Mouse (Mus musculus) forebrain, embryonic 14.5 days (tissue): ENCODE measurements around the gene Carnmt1. TPM values are rescaled to one million over a fixed set of nuclear protein-coding genes. Genes with fewer than 3 reads are reported as not detected.
A peak's percentile ranks its signal among the peaks of the same experiment; 100 is the strongest.

Experiments used
- ATAC-seq: fragments of 200-750 bp; cut with Nextera tagmentation; 2 replicates; pipeline ENCODE4 v1.8.0; 2017; ENCODE audit warnings: mild to moderate bottlenecking, moderate library complexity
- DNase-seq: peaks from one replicate; pipeline ENCODE4 v3.0.0-alpha.2; 2015; ENCODE audit warnings: low spot score
- H3K27ac ChIP-seq: fragments of 300-500 bp; sonication (generic); 2 replicates; pipeline ENCODE4 v1.5.1; 2014; ENCODE audit warnings: low read depth, mild to moderate bottlenecking, control low read depth, low read length, moderate library complexity
- H3K27me3 ChIP-seq: fragments of 300-500 bp; sonication (generic); replicated peaks from 2 replicates; pipeline ENCODE4 v1.6.1; 2014; ENCODE audit warnings: low read length, control low read depth, mixed read lengths; ENCODE audit not compliant: control insufficient read depth, insufficient read depth
- H3K36me3 ChIP-seq: fragments of 300-500 bp; sonication (generic); 2 replicates; pipeline ENCODE4 v1.6.1; 2014; ENCODE audit warnings: low read length, control low read depth; ENCODE audit not compliant: control insufficient read depth, insufficient read depth
- H3K4me1 ChIP-seq: fragments of 300-500 bp; sonication (generic); 2 replicates; pipeline ENCODE4 v1.6.1; 2014; ENCODE audit warnings: antibody characterized with exemption, low read length, control low read depth; ENCODE audit not compliant: control insufficient read depth, insufficient read depth
- H3K4me2 ChIP-seq: fragments of 300-500 bp; sonication (generic); 2 replicates; pipeline ENCODE4 v1.6.1; 2014; ENCODE audit warnings: mild to moderate bottlenecking, control low read depth, low read length
- H3K4me3 ChIP-seq: fragments of 300-500 bp; sonication (generic); 2 replicates; pipeline ENCODE4 v1.5.1; 2014; ENCODE audit warnings: low read depth, low read length, control low read depth
- H3K9ac ChIP-seq: fragments of 300-500 bp; sonication (generic); 2 replicates; pipeline ENCODE4 v1.6.1; 2014; ENCODE audit warnings: mild to moderate bottlenecking, low read length, control low read depth, moderate library complexity
- H3K9me3 ChIP-seq: fragments of 300-500 bp; sonication (generic); replicated peaks from 2 replicates; pipeline ENCODE4 v1.6.1; 2016; ENCODE audit warnings: low read length, control low read depth, mixed read lengths; ENCODE audit not compliant: control insufficient read depth
- WGBS: fragments of 180-500 bp; shearing (Covaris S2); extraction: QIAGEN DNeasy Blood & Tissue Kit; methylation state at CpG from one replicate; pipeline ENCODE4 v1.1.7; 2014; 5-methylcytosine and 5-hydroxymethylcytosine counted together
- polyA plus RNA-seq: library from polyadenylated mRNA; unstranded; fragments of >200 nt; fragmentation: Nextera tagmentation; extraction: Ambion mirVana; gene quantifications from 2 replicates; pipeline ENCODE4 v1.2.1, GENCODE M21; 2014

Gene Carnmt1
- polyA plus RNA-seq, result 13.8 and 15.1 TPM in 2 replicates

GRCm38 (mm10) chr19:18670608-18671007, at the start of gene Carnmt1:
Carnmt1 (plus strand) TSS chr19:18670764.
- ATAC-seq (peak; percentile 98), DNase-seq (peak; percentile 99)
- Histone ChIP-seq H3K4me2 (peak within 1 kb of the TSS; percentile 75), H3K9me3 (no peaks in the 10 kb centered on the region), H3K4me1 (peaks cover 19% of the 10 kb centered on the region), H3K27me3 (no peaks in the 10 kb centered on the region), H3K27ac (peak within 1 kb of the TSS; percentile 68), H3K36me3 (no peaks in the 10 kb centered on the region), H3K9ac (peak within 1 kb of the TSS; percentile 82), H3K4me3 (peak within 1 kb of the TSS; percentile 70)
- WGBS, result under 1% methylated on average over 47 of the region's 58 CpGs

- Histone ChIP-seq H3K9ac (no peak overlapping the region), H3K27me3 (no peaks in the 10 kb centered on the region), H3K4me3 (no peak overlapping the region), H3K9me3 (no peaks in the 10 kb centered on the region), H3K4me1 (no peaks in the 10 kb centered on the region), H3K4me2 (no peak overlapping the region), H3K27ac (no peak overlapping the region), H3K36me3 (no peaks in the 10 kb centered on the region)
- no peak for DNase-seq
- WGBS, result 88% methylated on average over 2 of the region's 2 CpGs
- no peak for ATAC-seq
Measured at GRCm38 (mm10) chr19:18623894-18624293, 46.7 kb upstream of the Carnmt1 start.

GRCm38 (mm10) chr19:18629589-18629988, 41.0 kb upstream of the Carnmt1 start:
- WGBS, result 67% methylated on average over 1 of the region's 1 CpGs
- Histone ChIP-seq H3K4me2 (no peak overlapping the region), H3K9me3 (no peaks in the 10 kb centered on the region), H3K4me1 (0 out of 2 replicates have a peak, but pooled peaks cover 2% of the 10 kb centered on the region), H3K36me3 (no peaks in the 10 kb centered on the region), H3K4me3 (no peak overlapping the region), H3K9ac (no peak overlapping the region), H3K27me3 (no peaks in the 10 kb centered on the region), H3K27ac (no peak overlapping the region)
- no peak for DNase-seq
- no peak for ATAC-seq

GRCm38 (mm10) chr19:18630221-18631119, 40.1 kb upstream of the Carnmt1 start:
- Histone ChIP-seq H3K27me3 (no peaks in the 10 kb centered on the region), H3K27ac (no peak overlapping the region), H3K9ac (peak overlapping the region; percentile 69), H3K36me3 (no peaks in the 10 kb centered on the region), H3K4me2 (peak overlapping the region; percentile 90), H3K9me3 (no peaks in the 10 kb centered on the region), H3K4me3 (peak overlapping the region; percentile 64), H3K4me1 (0 out of 2 replicates have a peak, but pooled peaks cover 2% of the 10 kb centered on the region)
- DNase-seq, result peak; percentile 16
- ATAC-seq, result no peak
- WGBS, result 10% methylated on average over 17 of the region's 17 CpGs

- Histone ChIP-seq H3K36me3 (no peaks in the 10 kb centered on the region), H3K9me3 (no peaks in the 10 kb centered on the region), H3K4me1 (0 out of 2 replicates have a peak, but pooled peaks cover 2% of the 10 kb centered on the region), H3K27ac (no peak overlapping the region), H3K9ac (peak overlapping the region; percentile 69), H3K4me3 (peak overlapping the region; percentile 64), H3K27me3 (no peaks in the 10 kb centered on the region), H3K4me2 (peak overlapping the region; percentile 90)
- WGBS, result 0% methylated on average over 40 of the region's 40 CpGs
- ATAC-seq (peak; percentile 71), DNase-seq (peak; percentile 39)
Measured at GRCm38 (mm10) chr19:18631161-18631643, 39.4 kb upstream of the Carnmt1 start.

GRCm38 (mm10) chr19:18631644-18632219, 38.8 kb upstream of the Carnmt1 start, which contains the start of the genes Ostf1 and Nmrk1:
Ostf1 (minus strand) TSS chr19:18631823.
Nmrk1 (plus strand) TSS chr19:18631950.
- H3K4me3 ChIP-seq, result peak within 1 kb of the TSS; percentile 64
- no peaks in the 10 kb centered on the region for H3K27me3 ChIP-seq
- H3K27ac ChIP-seq, result no peak within 1 kb of the TSS
- peak; percentile 94 for DNase-seq
- H3K9me3 ChIP-seq, result no peaks in the 10 kb centered on the region
- 0 out of 2 replicates have a peak, but pooled peaks cover 2% of the 10 kb centered on the region for H3K4me1 ChIP-seq
- WGBS, result under 1% methylated on average over 47 of the region's 51 CpGs
- H3K9ac ChIP-seq, result peak within 1 kb of the TSS; percentile 69
- no peaks in the 10 kb centered on the region for H3K36me3 ChIP-seq
- peak within 1 kb of the TSS; percentile 90 for H3K4me2 ChIP-seq
- ATAC-seq, result peak; percentile 99

- Histone ChIP-seq H3K4me3 (peak overlapping the region; percentile 64), H3K27ac (no peak overlapping the region), H3K9me3 (no peaks in the 10 kb centered on the region), H3K4me2 (peak overlapping the region; percentile 90), H3K4me1 (0 out of 2 replicates have a peak, but pooled peaks cover 2% of the 10 kb centered on the region), H3K36me3 (no peaks in the 10 kb centered on the region), H3K9ac (peak overlapping the region; percentile 69; the same call in 1 of the 2 replicates), H3K27me3 (no peaks in the 10 kb centered on the region)
- WGBS, result 69% methylated on average over 13 of the region's 13 CpGs
- no peak for ATAC-seq
- no peak for DNase-seq
Measured at GRCm38 (mm10) chr19:18632231-18633185, 38.1 kb upstream of the Carnmt1 start.

GRCm38 (mm10) chr19:18637954-18638353, 32.6 kb upstream of the Carnmt1 start:
- Histone ChIP-seq H3K4me1 (no peaks in the 10 kb centered on the region), H3K27me3 (no peaks in the 10 kb centered on the region), H3K36me3 (no peaks in the 10 kb centered on the region), H3K4me3 (no peak overlapping the region), H3K9me3 (no peaks in the 10 kb centered on the region), H3K27ac (no peak overlapping the region), H3K4me2 (no peak overlapping the region), H3K9ac (no peak overlapping the region)
- ATAC-seq (no peak), DNase-seq (no peak)
- 84% methylated on average over 5 of the region's 5 CpGs for WGBS
